Mouse (Mus musculus) liver, adult 2 months (tissue): ENCODE measurements around the gene Col26a1. TPM values are rescaled to one million over a fixed set of nuclear protein-coding genes. Genes with fewer than 3 reads are reported as not detected.

Experiments used
- DNase-seq: peaks from one replicate; pipeline ENCODE4 v3.0.0-alpha.2; 2011; ENCODE audit warnings: low read depth, low spot score; ENCODE audit errors: extremely low read depth
- H3K27ac ChIP-seq: fragments of 200-500 bp; replicated peaks from 2 replicates; pipeline ENCODE4 v1.5.1; 2012; ENCODE audit warnings: low read depth, mild to moderate bottlenecking, control low read depth, inconsistent platforms, low read length; ENCODE audit not compliant: insufficient read depth
- H3K27me3 ChIP-seq: fragments of 200-500 bp; 2 replicates; pipeline ENCODE4 v1.6.1; 2012; ENCODE audit warnings: mild to moderate bottlenecking, moderate library complexity, low read length, inconsistent platforms; ENCODE audit not compliant: control insufficient read depth, insufficient read depth
- H3K36me3 ChIP-seq: fragments of 200-500 bp; 2 replicates; pipeline ENCODE4 v1.6.1; 2012; ENCODE audit warnings: low read length, inconsistent platforms; ENCODE audit not compliant: control insufficient read depth, insufficient read depth
- H3K4me1 ChIP-seq: fragments of 200-500 bp; 2 replicates; pipeline ENCODE4 v1.6.1; 2011; ENCODE audit warnings: low read length; ENCODE audit not compliant: control insufficient read depth, insufficient read depth
- H3K4me3 ChIP-seq: fragments of 200-500 bp; 2 replicates; pipeline ENCODE4 v1.5.1; 2011; ENCODE audit warnings: low read depth, mild to moderate bottlenecking, control low read depth, low read length, moderate library complexity; ENCODE audit not compliant: insufficient read depth
- H3K79me2 ChIP-seq: fragments of 200-500 bp; 2 replicates; pipeline ENCODE4 v1.6.1; 2012; ENCODE audit warnings: inconsistent platforms, mild to moderate bottlenecking, low read length, moderate library complexity; ENCODE audit not compliant: control insufficient read depth, insufficient read depth
- H3K9ac ChIP-seq: fragments of 200-500 bp; 2 replicates; pipeline ENCODE4 v1.6.1; 2012; ENCODE audit warnings: low read depth, mild to moderate bottlenecking, control low read depth, inconsistent platforms, low read length
- CTCF ChIP-seq: fragments of 200-500 bp; IDR thresholded peaks from 2 replicates; pipeline ENCODE4 v1.5.1; 2011; ENCODE audit warnings: low read depth, low read length, control low read depth
- POLR2A ChIP-seq: fragments of 200-500 bp; IDR thresholded peaks from 2 replicates; pipeline ENCODE4 v1.6.1; 2011; ENCODE audit warnings: low read length, control low read depth; ENCODE audit not compliant: insufficient read depth; ENCODE audit errors: extremely low read depth
- WGBS: fragments of 180-500 bp; shearing (Covaris S2); methylation state at CpG from one replicate; pipeline ENCODE4 v1.1.7; 2018; 5-methylcytosine and 5-hydroxymethylcytosine counted together
- polyA plus RNA-seq: library from polyadenylated mRNA; depleted of rRNA; stranded (reverse); fragments of >200 nt; gene quantifications from 2 replicates; pipeline ENCODE4 v1.2.3, GENCODE M21; 2012
- total RNA-seq: library from RNA; depleted of rRNA; stranded (reverse); fragments of >200 nt; gene quantifications from 2 replicates; pipeline ENCODE4 v1.2.3, GENCODE M21; 2014

Col26a1 gene
- total and polyA plus RNA-seq, 2 experiments, result not detected

DNA sequence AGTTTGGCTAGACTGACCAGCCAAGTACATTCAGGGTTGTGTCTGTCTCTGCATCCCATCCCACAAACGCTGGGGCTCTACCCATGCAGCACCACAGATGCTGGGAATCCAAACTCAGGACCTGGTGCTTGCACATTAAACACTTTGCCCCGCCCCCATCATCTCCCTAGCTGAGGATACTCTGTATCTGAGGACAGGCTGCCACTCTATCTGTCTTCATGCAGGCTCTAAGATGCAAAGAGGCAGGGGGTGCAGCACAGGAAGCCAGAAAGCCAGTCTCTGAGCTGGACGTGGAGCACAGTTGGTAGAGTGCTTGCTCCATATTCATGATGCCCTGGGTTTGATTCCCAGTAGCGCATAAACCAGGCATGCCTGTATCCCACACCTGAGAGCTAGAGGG, 20.2 kb downstream of the Col26a1 start:
- Histone ChIP-seq H3K9ac (no peak overlapping the region), H3K27me3 (peaks cover 3% of the 10 kb centered on the region; the same call in 1 of the 2 replicates), H3K27ac (no peak overlapping the region), H3K79me2 (no peaks in the 10 kb centered on the region), H3K4me3 (no peak overlapping the region), H3K4me1 (no peaks in the 10 kb centered on the region), H3K36me3 (no peaks in the 10 kb centered on the region)
- no peak for DNase-seq
- TF ChIP-seq POLR2A, result no peak
- no peak for TF ChIP-seq CTCF
- 57% methylated on average over 4 of the region's 4 CpGs for WGBS

- DNase-seq, result no peak
- H3K4me3 ChIP-seq, result no peak overlapping the region
- WGBS, result 40% methylated on average over 20 of the region's 20 CpGs
These were observed 21.6 kb downstream of the Col26a1 start for GRCm38 (mm10) chr5:136861191-136861940.

GRCm38 (mm10) chr5:136850716-136851115, 32.3 kb downstream of the Col26a1 start:
- WGBS, result 91% methylated on average over 6 of the region's 6 CpGs
- no peak overlapping the region for H3K4me3 ChIP-seq
- no peaks in the 10 kb centered on the region for H3K36me3 ChIP-seq
- H3K79me2 ChIP-seq, result no peaks in the 10 kb centered on the region
- no peak overlapping the region for H3K9ac ChIP-seq
- H3K4me1 ChIP-seq, result no peaks in the 10 kb centered on the region
- DNase-seq, result no peak
- TF ChIP-seq CTCF (no peak), POLR2A (no peak)
- no peak overlapping the region for H3K27ac ChIP-seq
- no peaks in the 10 kb centered on the region for H3K27me3 ChIP-seq

More at GRCm38 (mm10) chr5:136861191-136861940, 21.6 kb downstream of the Col26a1 start:
- Histone ChIP-seq H3K27ac (no peak overlapping the region), H3K36me3 (no peaks in the 10 kb centered on the region), H3K9ac (no peak overlapping the region), H3K4me1 (no peaks in the 10 kb centered on the region), H3K79me2 (no peaks in the 10 kb centered on the region), H3K27me3 (peaks cover 3% of the 10 kb centered on the region; the same call in 1 of the 2 replicates)
- TF ChIP-seq CTCF (no peak), POLR2A (no peak)

- H3K36me3 ChIP-seq, result no peaks in the 10 kb centered on the region
- DNase-seq, result no peak
- no peaks in the 10 kb centered on the region for H3K79me2 ChIP-seq
- TF ChIP-seq CTCF, result no peak
- no peak for TF ChIP-seq POLR2A
- no peak overlapping the region for H3K4me3 ChIP-seq
- 79% methylated on average over 19 of the region's 19 CpGs for WGBS
- no peaks in the 10 kb centered on the region for H3K27me3 ChIP-seq
- H3K27ac ChIP-seq, result no peak overlapping the region
- no peak overlapping the region for H3K9ac ChIP-seq
- H3K4me1 ChIP-seq, result no peaks in the 10 kb centered on the region
These were observed 36.4 kb downstream of the Col26a1 start for GRCm38 (mm10) chr5:136846385-136847264.

- DNase-seq, result no peak
- TF ChIP-seq CTCF (no peak), POLR2A (no peak)
- Histone ChIP-seq H3K36me3 (no peaks in the 10 kb centered on the region), H3K4me1 (no peaks in the 10 kb centered on the region), H3K27ac (no peak overlapping the region), H3K9ac (no peak overlapping the region), H3K4me3 (no peak overlapping the region), H3K79me2 (no peaks in the 10 kb centered on the region), H3K27me3 (no peaks in the 10 kb centered on the region)
- whole genome bisulfite sequencing, result 68% methylated on average over 5 of the region's 5 CpGs
These were observed 39.1 kb downstream of the Col26a1 start for GRCm38 (mm10) chr5:136843930-136844329.

DNA sequence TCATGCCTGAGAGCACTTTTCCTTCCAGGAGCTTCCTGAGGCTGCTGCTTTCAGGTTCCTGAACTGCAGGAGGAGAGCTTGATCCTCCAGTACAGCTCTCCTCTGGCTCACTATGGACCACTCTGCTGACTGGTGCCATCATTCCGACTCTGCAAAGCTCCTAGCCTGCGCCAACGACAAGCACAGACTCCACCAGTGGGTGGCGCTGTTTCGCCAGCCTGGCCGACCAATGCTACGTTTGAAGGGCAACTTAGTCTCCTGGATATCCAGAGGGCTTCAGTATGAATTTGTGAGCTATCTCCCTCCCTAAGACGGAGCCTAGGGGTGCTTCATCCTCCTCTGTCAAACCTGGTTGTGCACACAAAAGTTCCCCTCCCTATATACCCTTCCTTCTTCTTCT, 43.0 kb downstream of the Col26a1 start:
- WGBS, result 5% methylated on average over 8 of the region's 8 CpGs
- Histone ChIP-seq H3K4me3 (no peak overlapping the region), H3K36me3 (no peaks in the 10 kb centered on the region), H3K27ac (no peak overlapping the region), H3K27me3 (no peaks in the 10 kb centered on the region), H3K79me2 (no peaks in the 10 kb centered on the region), H3K9ac (no peak overlapping the region), H3K4me1 (no peaks in the 10 kb centered on the region)
- DNase-seq, result peak; percentile 7
- peak; percentile 93 for TF ChIP-seq CTCF
- no peak for TF ChIP-seq POLR2A
